Comparison of ENCODE assay signal across 24 mouse cellular contexts in genomic region chr17:45143043-45143442, GRCm38 (mm10).
DNase-seq lines count a peak whose midpoint lies in the region; ATAC-seq and TF ChIP-seq lines count a peak whose summit lies in the region.
"Had no signal": no experiment of that assay in that cellular context is flagged by ENCODE, and none has a peak within 500 bp of the region (broad histone marks: within the 10 kb centered on the region; RNA-seq: fewer than 3 reads in every experiment).

No protein-coding gene starts in this region.

- no peak overlapping the region for H3K4me3 ChIP-seq in intestine, postnatal 0 days (ENCODE audit: low read depth, low read length)
- H3K4me3 ChIP-seq in intestine, embryonic 15.5 days (replicated peaks) = no peak overlapping the region
- H3K4me3 ChIP-seq in kidney, postnatal 0 days (replicated peaks; ENCODE audit: low read depth, low read length) = no peak overlapping the region
- H3K4me3 ChIP-seq: embryonic facial prominence, embryonic 15.5 days; gastrocnemius, adult 2 months; heart, embryonic 15.5 days; left cerebral cortex, adult 2 months; limb, embryonic 15.5 days; liver, embryonic 15.5 days; neural tube, embryonic 15.5 days had no signal

- H3K36me3 ChIP-seq in intestine, postnatal 0 days (ENCODE audit: control insufficient read depth, insufficient read depth) = no peaks in the 10 kb centered on the region
- H3K36me3 ChIP-seq in intestine, embryonic 15.5 days = no peaks in the 10 kb centered on the region
- no peaks in the 10 kb centered on the region for H3K36me3 ChIP-seq in kidney, postnatal 0 days (ENCODE audit: insufficient read depth, low read length)
- H3K36me3 ChIP-seq: embryonic facial prominence, embryonic 15.5 days; heart, embryonic 15.5 days; limb, embryonic 15.5 days; liver, embryonic 15.5 days; neural tube, embryonic 15.5 days had no signal

- peak; percentile 32 to 36 for DNase-seq in cerebellum, postnatal 10 days
- DNase-seq in cerebellum, adult 8-10 months = no peak
- no peak for DNase-seq in kidney, postnatal 0 days (ENCODE audit: low spot score)
- DNase-seq in kidney, postnatal 14 days = no peak
- DNase-seq in lung, postnatal 10 days = peak; percentile 12
- no peak for DNase-seq in lung, postnatal 4 days
- DNase-seq: adrenal gland, postnatal 10 days; cerebellum, adult 9-10 months; gastrocnemius, adult 2 months; heart, postnatal 4 days; left cerebral cortex, postnatal 4 days; right cerebral cortex, adult 18-20 months; right cerebral cortex, postnatal 4 days; thymus, postnatal 25 days had no signal

- no peaks in the 10 kb centered on the region for H3K9me3 ChIP-seq in intestine, postnatal 0 days (ENCODE audit: control insufficient read depth)
- no peaks in the 10 kb centered on the region for H3K9me3 ChIP-seq in intestine, embryonic 15.5 days
- H3K9me3 ChIP-seq in kidney, postnatal 0 days (replicated peaks; ENCODE audit: low read length) = no peaks in the 10 kb centered on the region
- H3K9me3 ChIP-seq: embryonic facial prominence, embryonic 15.5 days; heart, embryonic 15.5 days; limb, embryonic 15.5 days; liver, embryonic 15.5 days; neural tube, embryonic 15.5 days had no signal

- H3K27ac ChIP-seq in intestine, postnatal 0 days (ENCODE audit: low read depth, low read length) = no peak overlapping the region
- no peak overlapping the region for H3K27ac ChIP-seq in intestine, embryonic 15.5 days
- no peak overlapping the region for H3K27ac ChIP-seq in kidney, postnatal 0 days
- H3K27ac ChIP-seq: embryonic facial prominence, embryonic 15.5 days; gastrocnemius, adult 2 months; heart, embryonic 15.5 days; hindbrain, embryonic 14.5 days; left cerebral cortex, adult 2 months; limb, embryonic 15.5 days; liver, embryonic 15.5 days; neural tube, embryonic 15.5 days had no signal

- no peaks in the 10 kb centered on the region for H3K27me3 ChIP-seq in intestine, postnatal 0 days (replicated peaks; ENCODE audit: control insufficient read depth, insufficient read depth, low read length)
- no peaks in the 10 kb centered on the region for H3K27me3 ChIP-seq in intestine, embryonic 15.5 days (replicated peaks)
- no peaks in the 10 kb centered on the region for H3K27me3 ChIP-seq in kidney, postnatal 0 days (ENCODE audit: insufficient read depth, low read length)
- H3K27me3 ChIP-seq: embryonic facial prominence, embryonic 15.5 days; heart, embryonic 15.5 days; liver, embryonic 15.5 days; neural tube, embryonic 15.5 days had no signal

- H3K9ac ChIP-seq in intestine, postnatal 0 days (ENCODE audit: low read depth, low read length) = no peak overlapping the region
- no peak overlapping the region for H3K9ac ChIP-seq in intestine, embryonic 15.5 days
- no peak overlapping the region for H3K9ac ChIP-seq in kidney, postnatal 0 days (ENCODE audit: low read depth, low read length)
- H3K9ac ChIP-seq: embryonic facial prominence, embryonic 15.5 days; heart, embryonic 15.5 days; hindbrain, embryonic 14.5 days; limb, embryonic 15.5 days; liver, embryonic 15.5 days; neural tube, embryonic 15.5 days had no signal

- peak; percentile 29; the same call in 1 of the 2 replicates for TF ChIP-seq CTCF in intestine, postnatal 0 days (IDR thresholded peaks at IDR 0.05; ENCODE audit: low read depth)
- peak; percentile 18; the same call in 1 of the 2 replicates for TF ChIP-seq CTCF in kidney, postnatal 0 days (IDR thresholded peaks at IDR 0.05; ENCODE audit: low read depth)

- WGBS in intestine, postnatal 0 days = 75% methylated on average over 6 of the region's 6 CpGs
- 74% methylated on average over 6 of the region's 6 CpGs for WGBS in intestine, embryonic 15.5 days
- WGBS in kidney, postnatal 0 days = 76% methylated on average over 6 of the region's 6 CpGs

- no peak for ATAC-seq in intestine, postnatal 0 days
- no peak for ATAC-seq in intestine, embryonic 15.5 days
- no peak for ATAC-seq in kidney, postnatal 0 days (replicated peaks; ENCODE audit: low FRiP score, low read depth)
- ATAC-seq: intestine, embryonic 16.5 days had no signal

- H3K4me1 ChIP-seq in intestine, postnatal 0 days (replicated peaks; ENCODE audit: control insufficient read depth, insufficient read depth, low read length) = no peaks in the 10 kb centered on the region
- H3K4me1 ChIP-seq in intestine, embryonic 15.5 days (replicated peaks) = no peaks in the 10 kb centered on the region
- H3K4me1 ChIP-seq in kidney, postnatal 0 days (replicated peaks; ENCODE audit: insufficient read depth, low read length) = no peaks in the 10 kb centered on the region
- H3K4me1 ChIP-seq: heart, embryonic 15.5 days; liver, embryonic 15.5 days; neural tube, embryonic 15.5 days had no signal

- H3K4me2 ChIP-seq in intestine, postnatal 0 days (replicated peaks; ENCODE audit: low read depth) = no peak overlapping the region
- no peak overlapping the region for H3K4me2 ChIP-seq in intestine, embryonic 15.5 days (replicated peaks)
- no peak overlapping the region for H3K4me2 ChIP-seq in kidney, postnatal 0 days (ENCODE audit: low read length)
- H3K4me2 ChIP-seq: embryonic facial prominence, embryonic 15.5 days; heart, embryonic 15.5 days; hindbrain, embryonic 14.5 days; limb, embryonic 15.5 days; liver, embryonic 15.5 days; neural tube, embryonic 15.5 days had no signal

Comparison
In these comparisons a context has a peak if more than half of its experiments do, and no peak if none do; other contexts are left out.
1. DNase-seq: peak in cerebellum, postnatal 10 days (2 of 2) and lung, postnatal 10 days (single experiment); none in cerebellum, adult 8-10 months (single experiment), kidney, postnatal 0 days (single experiment), kidney, postnatal 14 days (single experiment) and lung, postnatal 4 days (0 of 2).